Mouse (Mus musculus) kidney, postnatal 0 days (tissue): ENCODE measurements around the gene Tmem204. TPM values are rescaled to one million over a fixed set of nuclear protein-coding genes. Genes with fewer than 3 reads are reported as not detected.
A peak's percentile ranks its signal among the peaks of the same experiment; 100 is the strongest.

Experiments
- ATAC-seq: fragments of 200-750 bp; cut with Nextera tagmentation; replicated peaks from 2 replicates; pipeline ENCODE4 v1.8.0; 2017; ENCODE audit warnings: low read depth, moderate number of reproducible peaks, moderate TSS enrichment, moderate library complexity; ENCODE audit not compliant: low FRiP score
- DNase-seq: peaks from one replicate; pipeline ENCODE4 v3.0.0-alpha.2; 2016; ENCODE audit warnings: low spot score
- H3K27ac ChIP-seq: fragments of 300-500 bp; sonication (generic); 2 replicates; pipeline ENCODE4 v1.5.1; 2014; ENCODE audit warnings: mild to moderate bottlenecking
- H3K27me3 ChIP-seq: fragments of 300-500 bp; sonication (generic); 2 replicates; pipeline ENCODE4 v1.6.1; 2014; ENCODE audit warnings: low read length, mixed read lengths; ENCODE audit not compliant: insufficient read depth
- H3K36me3 ChIP-seq: fragments of 300-500 bp; sonication (generic); 2 replicates; pipeline ENCODE4 v1.6.1; 2014; ENCODE audit warnings: low read length, mixed read lengths; ENCODE audit not compliant: insufficient read depth
- H3K4me1 ChIP-seq: fragments of 300-500 bp; sonication (generic); replicated peaks from 2 replicates; pipeline ENCODE4 v1.6.1; 2014; ENCODE audit warnings: antibody characterized with exemption, low read length, mixed read lengths; ENCODE audit not compliant: insufficient read depth
- H3K4me2 ChIP-seq: fragments of 300-500 bp; sonication (generic); 2 replicates; pipeline ENCODE4 v1.6.1; 2014; ENCODE audit warnings: mild to moderate bottlenecking, low read length, moderate library complexity, mixed read lengths
- H3K4me3 ChIP-seq: fragments of 300-500 bp; sonication (generic); replicated peaks from 2 replicates; pipeline ENCODE4 v1.5.1; 2014; ENCODE audit warnings: low read depth, low read length
- H3K9ac ChIP-seq: fragments of 300-500 bp; sonication (generic); 2 replicates; pipeline ENCODE4 v1.6.1; 2014; ENCODE audit warnings: low read depth, low read length
- H3K9me3 ChIP-seq: fragments of 300-500 bp; sonication (generic); replicated peaks from 2 replicates; pipeline ENCODE4 v1.6.1; 2016; ENCODE audit warnings: low read length, inconsistent platforms, mixed read lengths
- CTCF ChIP-seq: IDR thresholded peaks from 2 replicates; pipeline ENCODE4 v1.5.1; 2016; ENCODE audit warnings: antibody characterized with exemption, low read depth, mild to moderate bottlenecking, moderate library complexity
- WGBS: fragments of 180-500 bp; shearing (Covaris S2); extraction: QIAGEN DNeasy Blood & Tissue Kit; methylation state at CpG from one replicate; pipeline ENCODE4 v1.1.7; 2014; 5-methylcytosine and 5-hydroxymethylcytosine counted together
- polyA plus RNA-seq: library from polyadenylated mRNA; unstranded; fragments of >200 nt; fragmentation: Nextera tagmentation; extraction: Ambion mirVana; gene quantifications from 2 replicates; pipeline ENCODE4 v1.2.1, GENCODE M21; 2015

Tmem204 gene
- polyA plus RNA-seq, 1 experiment from 2014 or later: 59.9 TPM

DNA sequence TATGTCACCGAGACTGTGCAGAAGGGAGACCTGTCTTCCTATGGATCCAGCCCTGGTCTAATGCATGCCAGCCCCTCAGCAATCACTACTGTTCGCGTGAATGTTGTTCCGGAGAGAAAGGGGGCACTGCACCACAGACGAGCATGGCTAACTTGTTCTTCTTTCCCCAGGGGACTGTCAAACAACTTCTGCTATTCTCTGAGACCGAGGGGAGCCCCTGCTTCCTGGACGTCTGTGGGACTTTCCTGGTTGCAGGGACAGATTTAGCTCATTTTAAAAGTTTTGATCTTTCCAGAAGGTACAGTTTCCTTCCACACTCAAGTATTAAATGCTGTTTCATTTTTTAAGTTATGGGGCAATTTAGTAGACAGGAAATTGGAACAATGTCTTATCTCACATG lies 38.5 kb downstream of the Tmem204 start:
- TF ChIP-seq CTCF: no peak
- Histone ChIP-seq H3K27ac (no peak overlapping the region), H3K4me3 (no peak overlapping the region), H3K4me2 (no peak overlapping the region), H3K36me3 (peaks cover 10% of the 10 kb centered on the region; the same call in 1 of the 2 replicates), H3K27me3 (no peaks in the 10 kb centered on the region), H3K4me1 (no peaks in the 10 kb centered on the region), H3K9me3 (no peaks in the 10 kb centered on the region), H3K9ac (no peak overlapping the region)
- no peak for DNase-seq
- no peak for ATAC-seq
- WGBS: 75% methylated on average over 7 of the region's 7 CpGs

DNA sequence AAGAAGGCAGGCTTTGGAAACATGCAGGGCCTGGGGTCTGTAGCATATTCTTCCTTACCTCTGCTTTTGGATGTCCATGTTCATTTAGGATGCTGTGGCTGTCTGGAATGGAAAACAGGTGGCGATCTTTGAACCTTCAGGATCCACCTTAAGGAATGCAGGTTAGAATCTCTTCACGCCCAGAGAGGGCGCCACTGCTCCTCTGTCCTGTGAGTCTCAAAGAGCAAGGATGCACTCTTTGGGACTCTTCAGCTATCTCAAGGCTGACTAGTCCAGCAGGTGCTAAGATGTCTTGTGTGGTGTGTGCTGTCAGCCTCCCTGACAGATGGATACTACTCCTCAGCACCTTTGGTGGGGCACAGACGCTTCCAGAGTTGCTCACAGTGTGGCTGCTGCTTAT lies 47.2 kb downstream of the Tmem204 start:
- Histone ChIP-seq H3K36me3 (peaks cover 33% of the 10 kb centered on the region), H3K4me3 (no peak overlapping the region), H3K27me3 (no peaks in the 10 kb centered on the region), H3K9me3 (no peaks in the 10 kb centered on the region), H3K4me1 (no peaks in the 10 kb centered on the region), H3K27ac (no peak overlapping the region), H3K9ac (no peak overlapping the region), H3K4me2 (no peak overlapping the region)
- peak; percentile 55 for TF ChIP-seq CTCF
- ATAC-seq (no peak), DNase-seq (peak; percentile 19)
- WGBS: 67% methylated on average over 4 of the region's 4 CpGs

DNA sequence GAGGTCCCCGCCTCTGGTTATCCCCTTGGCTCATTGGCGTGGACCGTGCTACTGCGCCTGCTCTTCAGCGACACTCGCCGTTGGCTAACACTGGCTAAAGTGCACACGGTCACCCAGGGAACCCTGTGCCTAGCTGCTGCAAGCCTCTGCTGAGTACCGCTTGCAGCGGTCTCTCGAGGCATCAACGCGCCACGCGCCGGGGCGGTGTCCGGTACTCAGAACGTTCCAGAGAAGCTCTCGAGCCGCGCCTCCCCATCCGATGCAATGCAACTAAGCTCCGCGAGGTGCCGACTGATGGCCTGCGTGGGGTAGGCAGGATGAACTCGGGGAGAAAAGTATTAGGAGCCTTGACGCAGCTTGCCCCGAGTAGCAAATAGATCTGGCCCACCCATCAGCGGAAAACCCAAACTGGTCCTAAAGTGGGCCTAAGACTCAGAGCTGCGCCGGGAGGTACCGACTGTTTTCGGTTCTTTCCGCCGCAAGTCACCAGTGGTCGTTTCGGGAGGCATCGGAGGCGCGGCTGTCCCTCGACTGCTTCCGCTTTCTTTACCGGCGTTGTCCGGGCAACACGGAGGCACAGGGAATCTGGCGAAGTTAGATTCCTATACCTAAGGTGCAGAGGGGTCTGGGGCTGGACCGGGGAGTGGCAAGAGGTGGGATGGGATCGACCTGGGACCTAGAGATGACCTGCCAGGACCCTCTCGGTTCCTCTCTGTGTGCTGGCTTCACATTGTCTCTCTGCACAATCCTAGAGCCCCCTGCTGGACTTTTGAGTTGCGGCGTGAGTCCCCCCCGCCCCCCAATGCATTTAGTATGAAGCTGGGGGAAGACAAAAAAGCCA lies 66.9 kb downstream of the Tmem204 start:
- Histone ChIP-seq H3K9me3 (no peaks in the 10 kb centered on the region), H3K4me3 (peak overlapping the region; percentile 97), H3K4me1 (peaks cover 5% of the 10 kb centered on the region; the same call in 1 of the 2 replicates), H3K9ac (peak overlapping the region; percentile 54), H3K27ac (peak overlapping the region; percentile 80), H3K27me3 (no peaks in the 10 kb centered on the region), H3K36me3 (peaks cover 6% of the 10 kb centered on the region; the same call in 1 of the 2 replicates), H3K4me2 (peak overlapping the region; percentile 78)
- peak; percentile 61 for TF ChIP-seq CTCF
- DNase-seq (peak; percentile 91), ATAC-seq (peak; percentile 88)
- WGBS: under 1% methylated on average over 55 of the region's 55 CpGs

DNA sequence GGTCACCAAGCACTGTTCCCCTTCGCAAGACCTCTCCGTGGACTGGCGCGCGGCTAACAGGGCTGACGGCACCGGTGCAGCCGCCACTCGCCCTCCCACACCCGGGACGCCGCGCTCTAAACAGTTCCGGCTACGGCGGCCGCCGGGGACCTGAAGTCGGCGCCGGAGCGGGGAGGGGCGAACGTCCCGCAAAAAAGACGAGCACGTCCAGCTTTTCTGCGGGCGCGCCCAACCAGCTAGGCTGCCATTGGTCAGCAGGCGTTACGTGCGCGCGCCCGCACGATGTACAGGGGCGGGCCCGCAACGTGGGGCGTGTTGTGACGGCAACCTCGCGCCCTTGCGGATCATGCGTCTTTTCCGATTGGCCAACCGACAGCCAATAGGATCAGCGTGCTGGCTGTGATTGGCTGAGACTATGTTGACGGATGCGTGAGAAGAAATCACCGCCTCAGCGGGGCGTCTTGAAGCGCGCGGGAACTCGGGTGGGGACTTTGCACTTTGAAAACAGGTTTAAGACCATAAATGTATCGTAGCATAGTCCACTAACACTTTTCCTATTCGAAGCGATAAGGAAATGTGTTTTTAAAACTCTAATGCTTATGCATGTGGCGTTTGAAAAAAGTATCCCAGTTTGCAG lies 67.6 kb downstream of the Tmem204 start, which contains the start of the genes Cramp1l and Ift140:
Cramp1l (minus strand) TSS at position 134 of the 637 bp plus-strand sequence.
Ift140 (plus strand) TSS at position 431 of the 637 bp plus-strand sequence.
- H3K27me3 ChIP-seq: no peaks in the 10 kb centered on the region

DNA sequence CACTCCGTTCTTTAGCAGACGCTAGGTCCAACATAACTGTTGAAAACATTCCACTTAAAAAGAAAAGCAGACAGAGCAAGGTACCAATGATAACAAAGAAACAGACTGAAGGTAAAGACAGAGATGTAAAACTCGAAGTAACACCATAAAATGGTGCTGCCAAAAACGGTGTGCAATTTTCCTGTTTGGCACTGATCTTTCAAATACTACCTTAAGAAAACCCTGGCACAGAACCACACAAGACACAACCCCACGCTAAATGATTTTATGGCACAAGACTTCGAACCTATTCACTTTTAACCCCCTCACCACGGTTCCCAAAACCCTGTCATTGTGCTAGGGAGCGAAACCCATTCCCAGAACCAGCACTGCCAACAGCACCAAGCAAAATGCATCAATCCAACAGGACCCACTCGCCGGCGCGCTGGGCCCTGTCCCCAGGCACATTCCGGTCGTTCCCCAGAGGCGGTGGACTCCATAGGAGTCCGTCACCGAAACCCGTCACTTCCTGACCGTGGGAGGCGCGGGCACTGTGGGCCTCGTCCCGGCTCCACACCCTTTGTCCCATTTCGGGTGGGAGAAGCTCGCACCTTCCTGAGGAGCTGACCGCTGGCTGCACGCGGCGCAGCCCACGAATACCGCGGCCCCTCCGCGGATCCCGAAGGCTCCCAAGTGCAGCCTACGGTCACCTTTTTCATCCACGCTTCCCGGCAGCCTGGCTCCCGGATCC lies 68.4 kb downstream of the Tmem204 start:
- TF ChIP-seq CTCF: no peak
- peaks cover 5% of the 10 kb centered on the region; the same call in 1 of the 2 replicates for H3K4me1 ChIP-seq
- H3K9me3 ChIP-seq: no peaks in the 10 kb centered on the region
- H3K27me3 ChIP-seq: no peaks in the 10 kb centered on the region
- ATAC-seq: peak; percentile 31; the same call in 1 of the 2 replicates
- H3K4me2 ChIP-seq: peak overlapping the region; percentile 78
- peak overlapping the region; percentile 95 for H3K9ac ChIP-seq
- peaks cover 10% of the 10 kb centered on the region; the same call in 1 of the 2 replicates for H3K36me3 ChIP-seq
- peak; percentile 63 for DNase-seq
- WGBS: under 1% methylated on average over 39 of the region's 39 CpGs
- peak overlapping the region; percentile 93 for H3K27ac ChIP-seq
- peak overlapping the region; percentile 97 for H3K4me3 ChIP-seq

More for the DNA sequence above, 67.6 kb downstream of the Tmem204 start, which contains the start of the genes Cramp1l and Ift140:
- Histone ChIP-seq H3K36me3 (peaks cover 10% of the 10 kb centered on the region; the same call in 1 of the 2 replicates), H3K9ac (peak within 1 kb of the TSS; percentile 95), H3K4me1 (peaks cover 5% of the 10 kb centered on the region; the same call in 1 of the 2 replicates), H3K4me3 (peak within 1 kb of the TSS; percentile 97), H3K27ac (peak within 1 kb of the TSS; percentile 93), H3K9me3 (no peaks in the 10 kb centered on the region), H3K4me2 (peak within 1 kb of the TSS; percentile 78)
- DNase-seq: peak; percentile 99
- peak; percentile 97 for ATAC-seq
- no peak for TF ChIP-seq CTCF
- under 1% methylated on average over 62 of the region's 62 CpGs for WGBS
